Mouse (Mus musculus): Measurements from ENCODE around the gene Krtap31-2. TPM values are rescaled to one million over a fixed set of nuclear protein-coding genes. Genes with fewer than 3 reads are reported as not detected.

Krtap31-2 gene
- polyA plus RNA-seq (2017; shearing (Covaris generic)): not detected

GRCm38 (mm10) chr11:99935991-99936390, at the start of gene Krtap31-2:
TSS of gene Krtap31-2 (plus strand) at chr11:99936291.
- ATAC-seq: no peak

- no peak for ATAC-seq
These were observed 28.5 kb upstream of the Krtap31-2 start, which contains the start of gene Krtap31-1 for GRCm38 (mm10) chr11:99907620-99908019. TSS of gene Krtap31-1 (plus strand) at chr11:99907920.

GRCm38 (mm10) chr11:99914451-99914850, 21.6 kb upstream of the Krtap31-2 start, which contains the start of gene Gm11565:
TSS of gene Gm11565 (plus strand) at chr11:99914751.
- no peak for ATAC-seq

GRCm38 (mm10) chr11:99937751-99938264, 1.7 kb downstream of the Krtap31-2 start:
- ATAC-seq: no peak

GRCm38 (mm10) chr11:99948175-99948574, 12.1 kb downstream of the Krtap31-2 start, which contains the start of gene Krtap9-5:
TSS of gene Krtap9-5 (plus strand) at chr11:99948475.
- ATAC-seq: no peak

GRCm38 (mm10) chr11:99964213-99964612, 28.1 kb downstream of the Krtap31-2 start:
- no peak for ATAC-seq

- no peak for ATAC-seq
These were observed 29.9 kb downstream of the Krtap31-2 start for GRCm38 (mm10) chr11:99965961-99966360.

GRCm38 (mm10) chr11:99978953-99979352, 42.9 kb downstream of the Krtap31-2 start, which contains the start of gene Krtap29-1:
TSS of gene Krtap29-1 (minus strand) at chr11:99979053.
- no peak for ATAC-seq

- ATAC-seq: no peak
These were observed 46.6 kb downstream of the Krtap31-2 start for GRCm38 (mm10) chr11:99982731-99983130.

GRCm38 (mm10) chr11:99983442-99983841, 47.4 kb downstream of the Krtap31-2 start:
- ATAC-seq: no peak

GRCm38 (mm10) chr11:99985291-99986092, 49.4 kb downstream of the Krtap31-2 start:
- no peak for ATAC-seq

- ATAC-seq: no peak
These were observed 50.1 kb downstream of the Krtap31-2 start, which contains the start of gene Krtap16-1 for GRCm38 (mm10) chr11:99986180-99986647. TSS of gene Krtap16-1 (minus strand) at chr11:99986597.

Other genes starting within 250 kb of the Krtap31-2 start
- not detected for gene Gm14190, start 245.6 kb upstream of the Krtap31-2 start, polyA plus RNA-seq (2017; shearing (Covaris generic))
- not detected for gene Gm14180, start 202.0 kb upstream of the Krtap31-2 start, polyA plus RNA-seq (2017; shearing (Covaris generic))
- gene Gm11595, start 163.4 kb upstream of the Krtap31-2 start, polyA plus RNA-seq (2017; shearing (Covaris generic)): not detected
- gene Krtap4-8, start 155.6 kb upstream of the Krtap31-2 start, polyA plus RNA-seq (2017; shearing (Covaris generic)): not detected
- gene Krtap4-9, start 151.1 kb upstream of the Krtap31-2 start, polyA plus RNA-seq (2017; shearing (Covaris generic)): not detected
- not detected for gene Gm11596, start 142.8 kb upstream of the Krtap31-2 start, polyA plus RNA-seq (2017; shearing (Covaris generic))
- not detected for gene Gm11569, start 137.4 kb upstream of the Krtap31-2 start, polyA plus RNA-seq (2017; shearing (Covaris generic))
- gene Gm11554, start 131.8 kb upstream of the Krtap31-2 start, polyA plus RNA-seq (2017; shearing (Covaris generic)): not detected
- gene Krtap4-13, start 126.4 kb upstream of the Krtap31-2 start, polyA plus RNA-seq (2017; shearing (Covaris generic)): not detected
- not detected for gene Gm11564, start 120.6 kb upstream of the Krtap31-2 start, polyA plus RNA-seq (2017; shearing (Covaris generic))
- not detected for gene 2300003K06Rik, start 98.2 kb upstream of the Krtap31-2 start, polyA plus RNA-seq (2017; shearing (Covaris generic))
- gene Krtap4-16, start 84.7 kb upstream of the Krtap31-2 start, polyA plus RNA-seq (2017; shearing (Covaris generic)): not detected
- not detected for gene Gm11568, start 78.4 kb upstream of the Krtap31-2 start, polyA plus RNA-seq (2017; shearing (Covaris generic))
- not detected for gene Gm11559, start 71.8 kb upstream of the Krtap31-2 start, polyA plus RNA-seq (2017; shearing (Covaris generic))
- not detected for gene Krtap9-1, start 62.9 kb upstream of the Krtap31-2 start, polyA plus RNA-seq (2017; shearing (Covaris generic))
- not detected for gene Gm11567, start 57.1 kb upstream of the Krtap31-2 start, polyA plus RNA-seq (2017; shearing (Covaris generic))
- gene Krtap31-1, start 28.4 kb upstream of the Krtap31-2 start, polyA plus RNA-seq (2017; shearing (Covaris generic)): not detected
- gene Gm11565, start 21.5 kb upstream of the Krtap31-2 start, polyA plus RNA-seq (2017; shearing (Covaris generic)): not detected
- not detected for gene Krtap9-5, start 12.2 kb downstream of the Krtap31-2 start, polyA plus RNA-seq (2017; shearing (Covaris generic))
- gene Krtap29-1, start 42.8 kb downstream of the Krtap31-2 start, polyA plus RNA-seq (2017; shearing (Covaris generic)): not detected
- gene Krtap16-1, start 50.3 kb downstream of the Krtap31-2 start, polyA plus RNA-seq (2017; shearing (Covaris generic)): not detected
- not detected for gene Krtap17-1, start 57.7 kb downstream of the Krtap31-2 start, polyA plus RNA-seq (2017; shearing (Covaris generic))
- not detected for gene Krt33a, start 79.9 kb downstream of the Krtap31-2 start, polyA plus RNA-seq (2017; shearing (Covaris generic))
- not detected for gene Krt33b, start 93.6 kb downstream of the Krtap31-2 start, polyA plus RNA-seq (2017; shearing (Covaris generic))
- gene Krt34, start 105.3 kb downstream of the Krtap31-2 start, polyA plus RNA-seq (2017; shearing (Covaris generic)): not detected
- gene Krt31, start 114.3 kb downstream of the Krtap31-2 start, polyA plus RNA-seq (2017; shearing (Covaris generic)): not detected
- gene Krt32, start 151.9 kb downstream of the Krtap31-2 start, polyA plus RNA-seq (2017; shearing (Covaris generic)): not detected
- gene Krt35, start 159.9 kb downstream of the Krtap31-2 start, polyA plus RNA-seq (2017; shearing (Covaris generic)): not detected
- not detected for gene Krt36, start 169.3 kb downstream of the Krtap31-2 start, polyA plus RNA-seq (2017; shearing (Covaris generic))
- gene Krt13, start 185.3 kb downstream of the Krtap31-2 start, polyA plus RNA-seq (2017; shearing (Covaris generic)): not detected
- gene Krt15, start 199.6 kb downstream of the Krtap31-2 start, polyA plus RNA-seq (2017; shearing (Covaris generic)): not detected
- gene Krt19, start 212.4 kb downstream of the Krtap31-2 start, polyA plus RNA-seq (2017; shearing (Covaris generic)): not detected

All from activated CD4-positive, CD25-positive, alpha-beta regulatory T cell, adult 4 months (primary cell).